Mouse (Mus musculus): ENCODE results near the gene Aldh3b2.

Gene Aldh3b2

DNA sequence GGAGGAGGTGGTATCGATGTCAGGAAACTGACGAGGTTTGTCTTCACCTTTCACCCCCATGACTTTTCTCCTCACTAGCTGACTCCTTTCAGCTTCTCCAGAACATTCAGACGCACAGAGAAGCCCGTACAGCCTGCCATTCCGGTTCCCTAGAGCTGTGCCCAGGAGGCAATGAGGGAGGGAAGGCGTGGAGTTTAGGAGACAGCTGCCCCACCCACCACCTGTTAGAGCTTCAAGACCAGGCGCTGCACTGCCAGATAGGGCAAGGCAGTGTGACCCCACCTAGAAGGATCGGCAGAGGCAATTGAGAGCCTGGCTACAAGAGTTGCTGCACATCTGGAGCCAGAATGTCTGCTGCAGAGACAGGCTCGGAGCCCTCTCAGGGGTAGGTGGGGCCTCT is at the start of gene Aldh3b2:
Gene Aldh3b2 (plus strand): TSS at position 100 of the 400 bp plus-strand sequence.
- DNase-seq (ENCODE audit: low spot score) = no peak

GRCm38 (mm10) chr19:3922661-3923371 is 49.3 kb upstream of the Aldh3b2 start:
- no peak for DNase-seq (ENCODE audit: low spot score)

DNA sequence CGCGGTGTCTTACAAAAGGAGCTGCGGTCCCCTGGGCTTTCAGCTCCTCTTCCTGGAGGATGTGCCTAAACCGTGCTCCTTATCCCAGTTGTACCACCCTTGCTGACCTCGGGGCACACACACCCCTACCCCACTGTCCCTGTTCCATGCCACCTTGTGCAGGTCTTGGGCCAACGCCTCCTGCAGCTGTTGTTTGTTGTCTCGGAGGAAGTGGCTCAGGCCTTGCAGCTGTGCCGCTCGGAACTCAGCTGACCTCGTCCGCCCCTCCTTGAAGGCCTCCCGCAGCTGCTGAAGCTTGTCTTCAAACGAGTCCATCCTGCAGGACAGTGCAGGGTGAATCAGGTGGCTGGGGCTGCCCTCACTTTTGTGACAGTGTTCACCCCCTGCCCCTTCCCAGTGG is 48.5 kb upstream of the Aldh3b2 start:
- no peak for DNase-seq (ENCODE audit: low spot score)

DNA sequence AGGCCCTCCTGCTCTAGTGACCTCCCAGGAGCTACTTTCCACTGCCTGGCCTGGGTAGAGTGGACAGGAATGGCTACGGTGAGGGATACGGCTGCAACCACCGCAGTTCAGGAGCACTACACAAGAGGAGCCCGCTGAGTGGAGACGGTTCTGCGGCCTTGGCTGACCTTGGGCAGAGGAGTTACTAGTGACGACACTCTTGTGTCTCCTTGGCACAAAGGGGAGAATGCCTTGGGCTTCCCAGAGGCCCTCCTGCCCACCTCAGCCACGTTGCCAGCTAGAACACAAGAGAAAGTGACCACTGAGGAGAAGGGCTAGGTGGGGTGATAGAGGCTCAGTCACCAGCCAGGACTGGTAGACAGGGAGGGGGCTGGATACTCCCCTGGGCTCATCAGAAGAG is 47.9 kb upstream of the Aldh3b2 start:
- no peak for DNase-seq (ENCODE audit: low spot score)

DNA sequence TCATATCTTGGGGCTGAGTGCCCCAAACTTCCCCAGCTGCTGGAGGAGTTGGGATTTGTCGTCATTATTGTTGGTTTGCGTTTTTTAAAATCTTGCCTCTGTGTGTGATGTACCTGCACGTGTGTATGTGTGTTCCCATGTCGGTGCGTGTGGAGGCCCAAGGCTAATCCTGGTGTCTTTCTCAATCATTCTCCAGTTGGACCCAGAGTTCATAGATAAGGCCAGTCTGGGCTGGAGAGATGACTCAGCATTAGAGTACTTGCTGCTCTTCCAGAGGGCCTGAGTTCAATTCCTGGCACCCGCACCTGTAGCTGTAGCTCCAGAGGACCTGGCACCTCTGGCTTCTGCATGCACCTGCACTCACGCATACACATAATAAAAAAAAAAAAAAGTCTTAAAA is 47.3 kb upstream of the Aldh3b2 start:
- no peak for DNase-seq (ENCODE audit: low spot score)

GRCm38 (mm10) chr19:3925859-3926258 is 46.3 kb upstream of the Aldh3b2 start:
- DNase-seq (ENCODE audit: low spot score) = no peak

DNA sequence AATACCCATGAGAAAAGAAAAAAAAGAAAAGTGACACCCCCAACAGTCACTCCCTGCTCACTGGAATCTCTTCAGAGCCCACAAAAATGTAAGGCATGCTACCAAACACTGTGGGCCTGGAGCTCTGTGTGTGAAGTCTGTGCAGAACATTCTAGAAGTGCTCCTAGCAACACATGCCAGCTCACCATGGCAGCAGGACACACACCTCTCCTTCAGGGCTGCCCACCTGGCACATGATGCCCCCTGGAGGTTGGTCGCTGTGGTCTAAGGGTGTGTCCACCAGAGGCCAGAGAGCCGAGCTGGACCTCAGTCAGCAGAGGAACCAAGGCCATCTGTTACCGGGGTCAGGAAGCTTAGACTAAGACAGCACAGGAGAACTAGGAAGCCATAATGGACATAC is 45.8 kb upstream of the Aldh3b2 start:
- no peak for DNase-seq (ENCODE audit: low spot score)

DNA sequence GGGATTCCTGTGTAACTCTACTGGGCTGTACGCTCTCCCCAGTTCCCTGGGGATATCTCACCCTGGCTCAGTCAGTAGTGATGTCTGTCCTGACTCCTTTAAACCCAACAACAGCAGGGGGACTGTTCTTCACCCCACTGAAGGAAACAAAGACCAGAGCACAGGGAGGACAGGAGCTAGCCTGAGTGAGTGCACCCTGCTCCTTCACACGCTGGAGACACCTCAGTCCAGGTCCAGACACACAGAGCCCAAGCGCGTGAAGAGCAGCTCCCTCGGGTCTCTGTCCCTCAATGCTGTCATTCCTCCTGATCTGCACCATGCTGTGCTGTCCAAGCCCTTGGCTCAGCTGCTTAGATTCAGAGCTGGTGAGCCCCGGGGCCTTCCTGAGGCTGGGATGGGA is 45.4 kb upstream of the Aldh3b2 start:
- DNase-seq (ENCODE audit: low spot score) = no peak

GRCm38 (mm10) chr19:3927989-3928388 is 44.1 kb upstream of the Aldh3b2 start:
- DNase-seq (ENCODE audit: low spot score) = no peak

DNA sequence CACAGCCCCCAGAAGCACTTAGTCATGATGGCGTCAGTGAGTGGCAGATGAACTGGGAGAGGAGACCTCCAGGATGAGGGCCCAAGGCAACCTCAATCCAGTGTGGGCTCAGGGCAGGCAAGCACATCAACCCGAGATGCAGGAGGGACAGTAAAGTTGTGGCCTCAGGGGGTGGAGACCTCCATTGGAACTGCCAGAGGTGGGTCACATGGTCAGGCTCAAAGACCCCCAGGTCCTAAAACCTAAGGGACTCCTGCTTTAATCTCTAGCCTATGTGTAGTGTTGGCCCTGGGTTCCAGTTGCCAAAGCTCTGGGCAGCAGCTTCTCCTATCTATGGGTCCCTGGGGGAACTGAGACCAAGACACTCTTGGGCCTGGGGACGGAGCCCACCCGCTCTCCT is 43.3 kb upstream of the Aldh3b2 start:
- no peak for DNase-seq (ENCODE audit: low spot score)

DNA sequence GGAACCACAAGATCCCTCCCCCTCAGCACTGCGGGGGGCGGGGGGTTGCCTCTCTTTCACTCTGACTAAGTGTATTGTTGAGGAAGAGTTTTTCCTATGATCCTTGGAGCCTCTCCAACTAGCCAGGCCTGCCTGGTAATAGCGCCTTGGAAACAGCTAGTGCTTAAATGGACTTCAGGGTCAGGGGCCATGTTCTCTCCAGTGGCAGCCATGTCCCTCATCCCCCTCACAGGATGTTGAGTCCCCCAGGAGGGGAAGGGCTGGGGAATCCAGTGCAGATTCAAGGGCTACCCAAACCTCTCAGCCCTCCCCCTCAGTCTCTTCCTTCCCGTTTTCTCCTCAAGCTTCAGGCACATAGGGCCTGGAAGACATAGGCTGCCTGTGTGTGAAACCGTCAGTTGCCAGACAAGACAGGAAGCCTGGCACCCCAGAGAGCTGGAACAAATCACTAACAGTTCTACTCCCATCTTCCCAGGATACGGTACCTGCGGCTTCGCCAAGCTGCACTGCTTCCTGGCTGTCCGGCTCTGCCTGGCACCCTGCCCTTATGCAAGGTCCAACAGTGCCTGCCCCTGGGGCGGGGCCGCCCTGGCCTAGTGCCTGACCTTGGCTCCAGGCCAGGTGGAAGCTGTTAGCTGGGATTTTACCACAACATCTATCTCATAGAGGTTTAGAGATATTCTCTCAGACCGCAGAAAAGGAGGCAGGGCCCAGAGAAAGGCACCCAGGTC is 42.8 kb upstream of the Aldh3b2 start, which contains the start of gene Aldh3b1:
Gene Aldh3b1 (minus strand): TSS at position 598 of the 731 bp plus-strand sequence.
- no peak for DNase-seq (ENCODE audit: low spot score)

GRCm38 (mm10) chr19:3930262-3931057 is 41.7 kb upstream of the Aldh3b2 start:
- no peak for DNase-seq (ENCODE audit: low spot score)

DNA sequence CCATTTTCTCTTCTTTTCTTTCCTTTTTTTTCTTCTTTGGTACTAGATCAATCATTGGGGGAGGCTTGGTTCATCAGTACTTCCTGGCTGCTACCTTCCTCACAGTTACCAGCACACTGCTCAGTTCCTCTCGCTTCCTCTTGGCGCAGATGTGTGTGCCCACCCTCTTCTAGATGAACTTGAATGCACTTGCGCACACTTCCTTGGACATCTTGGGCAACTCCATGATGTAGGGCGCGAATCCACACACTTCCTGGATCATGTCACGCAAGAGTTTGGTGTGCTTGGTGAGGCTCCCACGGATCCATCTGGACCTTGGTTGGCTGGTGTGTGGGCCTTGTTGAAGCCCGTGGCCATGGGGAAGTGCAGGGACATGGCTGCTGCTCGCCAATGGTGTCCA is 40.4 kb upstream of the Aldh3b2 start:
- no peak for DNase-seq (ENCODE audit: low spot score)

DNA sequence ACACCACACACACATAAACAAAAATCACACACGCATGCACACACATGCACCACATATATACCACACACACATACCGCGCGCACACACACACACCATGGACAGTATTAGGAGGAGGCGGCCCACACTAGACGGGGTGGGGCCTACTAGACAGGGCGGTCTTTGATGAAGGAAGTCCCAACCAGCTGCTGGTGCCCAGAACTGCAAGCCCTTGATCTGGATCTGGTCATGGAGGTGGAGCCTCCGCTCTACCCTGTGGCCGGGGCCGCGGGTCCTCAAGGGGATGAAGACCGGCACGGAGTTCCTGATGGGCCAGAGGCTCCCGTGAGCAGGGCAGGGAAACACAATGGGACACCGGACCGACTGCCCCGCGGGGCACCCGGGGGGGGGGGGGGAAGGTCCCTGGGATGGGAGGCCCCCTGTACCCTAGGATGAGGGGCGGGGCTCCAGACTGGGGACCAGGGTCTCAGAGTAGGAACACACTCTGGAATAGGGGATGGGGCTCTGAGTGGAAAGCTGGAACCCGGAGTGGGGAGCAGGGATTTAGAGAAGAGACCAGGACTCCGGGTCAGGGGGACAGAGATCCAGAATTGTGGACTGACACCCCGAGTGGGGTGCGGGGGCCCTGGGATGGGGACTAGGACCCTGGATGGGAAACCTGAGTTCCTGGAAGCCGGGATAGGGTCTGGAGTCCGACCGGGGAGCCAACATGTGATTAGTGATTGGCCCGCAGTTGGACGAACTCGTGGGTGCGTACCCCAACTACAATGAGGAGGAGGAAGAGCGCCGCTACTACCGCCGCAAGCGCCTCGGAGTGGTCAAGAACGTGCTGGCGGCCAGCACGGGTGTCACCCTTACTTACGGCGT is 36.9 kb upstream of the Aldh3b2 start, which contains the start of gene Unc93b1:
Gene Unc93b1 (plus strand): TSS at position 155 of the 864 bp plus-strand sequence.
- DNase-seq (ENCODE audit: low spot score) = peak; percentile 38

DNA sequence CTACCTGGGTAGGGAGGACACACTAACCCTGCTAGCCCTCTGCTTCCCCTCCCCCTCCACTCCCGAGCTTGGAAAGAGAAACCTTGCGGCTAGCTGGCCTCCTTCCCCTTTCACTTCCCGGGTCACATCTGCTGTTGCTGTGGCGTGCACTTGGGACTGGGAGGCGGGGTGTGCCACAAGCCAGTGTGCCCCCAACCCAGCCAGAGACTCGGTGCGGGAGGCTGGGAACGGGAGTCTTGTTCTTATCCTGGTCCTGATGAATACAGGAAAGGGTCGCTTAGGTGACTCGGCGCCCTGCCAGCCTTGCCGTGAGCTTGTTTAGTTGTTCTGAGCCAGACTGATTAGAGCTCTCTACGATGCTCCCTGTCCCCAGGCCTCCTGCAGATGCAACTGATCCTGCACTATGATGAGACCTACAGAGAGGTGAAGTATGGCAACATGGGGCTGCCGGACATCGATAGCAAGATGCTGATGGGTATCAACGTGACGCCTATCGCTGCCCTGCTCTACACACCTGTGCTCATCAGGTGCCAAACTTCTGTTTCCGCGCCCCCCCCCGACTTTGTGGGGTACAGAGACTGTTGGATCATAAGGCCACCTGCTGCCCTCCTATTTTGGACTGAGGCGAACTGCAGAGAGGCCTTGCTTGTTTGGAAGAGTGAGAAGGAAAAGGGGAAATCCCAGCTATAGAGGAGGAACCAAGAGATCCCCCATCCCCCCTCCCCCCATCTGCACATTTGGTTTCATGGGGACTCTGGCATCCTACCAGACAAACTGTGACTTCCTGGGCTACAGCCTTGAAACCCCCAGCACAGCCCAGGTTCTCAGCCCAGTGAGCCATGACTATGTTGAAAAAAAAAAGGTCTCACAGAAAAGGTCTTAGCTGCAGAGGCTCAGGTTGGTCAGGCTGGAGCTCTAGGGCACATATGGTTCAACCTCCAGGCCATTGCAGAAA is 36.0 kb upstream of the Aldh3b2 start:
- DNase-seq (ENCODE audit: low spot score) = peak; percentile 56

DNA sequence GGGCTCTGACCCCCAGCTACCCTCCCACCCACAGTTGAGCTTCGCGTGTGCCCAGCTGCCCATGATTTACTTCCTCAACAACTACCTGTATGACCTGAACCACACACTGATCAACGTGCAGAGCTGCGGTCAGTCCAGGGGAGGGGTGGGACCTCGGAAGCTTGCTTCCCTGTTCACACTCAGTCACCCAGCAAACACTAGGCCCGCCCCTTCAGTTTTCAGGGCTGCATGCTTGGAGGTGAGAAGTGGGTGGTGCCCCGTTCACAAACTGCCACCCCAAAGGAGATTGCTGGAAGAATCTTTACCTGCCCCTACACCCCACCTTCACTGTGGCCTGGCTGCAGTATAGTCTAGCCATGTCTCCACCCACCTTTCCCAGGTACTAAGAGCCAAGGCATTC is 29.8 kb upstream of the Aldh3b2 start:
- DNase-seq (ENCODE audit: low spot score) = no peak

DNA sequence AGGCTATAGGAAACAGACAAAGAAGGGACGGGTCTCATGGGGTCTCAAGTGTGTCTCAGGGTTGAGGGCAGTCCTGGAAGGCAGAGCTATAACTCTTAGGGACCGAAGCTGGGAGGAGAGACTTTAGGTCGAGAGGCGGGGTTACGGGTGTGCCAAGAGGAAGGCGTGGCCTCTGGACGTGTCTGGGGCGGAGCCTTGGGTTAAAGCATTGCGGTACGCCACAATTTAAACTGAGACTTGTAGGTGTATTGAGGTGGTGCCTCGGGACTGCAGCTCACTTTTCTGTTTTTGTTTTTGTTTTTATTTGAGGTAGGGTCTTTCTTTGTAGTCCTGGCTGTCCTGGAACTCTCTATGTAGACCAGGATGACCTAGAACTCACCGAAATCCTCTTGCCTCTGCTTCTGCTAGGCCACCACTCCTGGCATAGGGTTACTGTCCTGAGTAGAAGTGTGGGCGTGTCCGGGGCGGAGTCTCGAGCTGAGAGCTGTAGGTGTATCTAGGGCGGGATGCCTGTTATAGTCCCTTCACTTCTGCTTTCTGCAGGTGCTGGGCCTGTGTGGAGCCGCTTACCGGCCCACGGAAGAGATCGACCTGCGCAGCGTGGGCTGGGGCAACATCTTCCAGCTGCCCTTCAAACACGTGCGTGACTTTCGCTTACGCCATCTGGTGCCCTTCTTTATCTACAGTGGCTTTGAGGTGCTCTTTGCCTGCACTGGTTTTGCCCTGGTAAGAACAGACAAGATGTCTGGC is 29.0 kb upstream of the Aldh3b2 start:
- peak; percentile 64 for DNase-seq (ENCODE audit: low spot score)

DNA sequence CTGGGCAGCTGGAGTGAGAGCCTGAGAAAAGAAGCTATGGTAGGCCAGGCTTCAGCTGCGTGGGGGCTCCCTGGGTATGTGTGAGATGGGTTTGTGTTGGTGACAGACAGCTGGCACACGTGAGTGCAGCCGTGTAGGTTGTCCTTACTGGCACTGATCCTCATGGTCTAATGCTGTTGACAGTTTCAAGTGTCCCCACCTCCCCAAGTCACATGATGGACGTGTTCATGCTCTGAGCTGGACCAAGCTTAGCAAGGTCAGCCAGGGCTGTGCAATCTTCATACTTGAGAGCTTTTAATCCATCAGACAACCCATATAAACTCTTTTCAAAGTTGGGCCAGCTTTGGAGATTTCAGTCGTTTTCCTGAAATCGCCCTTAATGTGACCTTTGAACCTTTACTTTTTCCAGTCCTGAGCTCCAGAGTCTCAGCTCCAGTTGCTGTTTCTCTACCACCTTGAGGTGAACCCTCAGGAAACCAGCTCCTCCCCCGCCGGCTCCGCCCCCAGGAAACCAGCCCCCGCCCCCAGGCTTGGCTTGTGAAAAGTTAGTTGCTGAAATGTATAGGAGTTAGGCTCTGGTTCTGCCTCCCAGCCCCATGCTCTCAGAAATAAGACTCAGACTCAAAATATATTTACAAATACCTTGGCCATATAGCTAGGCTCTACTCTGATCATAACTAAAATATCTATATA is 26.1 kb upstream of the Aldh3b2 start:
- DNase-seq (ENCODE audit: low spot score) = peak; percentile 88

- DNase-seq (ENCODE audit: low spot score) = peak; percentile 80
Observed at GRCm38 (mm10) chr19:3946715-3947114, 25.4 kb upstream of the Aldh3b2 start.
